In genomic region chr8:81806797-81807196, GRCm38 (mm10) we compare ENCODE assay signal across 8 mouse cellular contexts.
A peak's percentile ranks its signal among the peaks of the same experiment; 100 is the strongest.
DNase-seq lines count a peak whose midpoint lies in the region; ATAC-seq and TF ChIP-seq lines count a peak whose summit lies in the region.

No protein-coding gene starts in this region.

- in situ Hi-C loops in Patski (cut with MboI; ENCODE audit: low pct_unique_long_range_greater_than_20kb), result no loop called here

- ATAC-seq in Patski, result peak; percentile 87
- ATAC-seq in frontal cortex, adult (ENCODE audit: low TSS enrichment), result peak; percentile 92
- peak; percentile 81 for ATAC-seq in lung, embryonic 16.5 days (ENCODE audit: low read depth)

- H3K9ac ChIP-seq in lung, embryonic 16.5 days (ENCODE audit: low read length), result no peak overlapping the region

- no peaks in the 10 kb centered on the region for H3K36me3 ChIP-seq in hindbrain, embryonic 10.5 days
- no peaks in the 10 kb centered on the region for H3K36me3 ChIP-seq in lung, embryonic 16.5 days (ENCODE audit: control insufficient read depth, insufficient read depth, low read length)

- H3K4me2 ChIP-seq in lung, embryonic 16.5 days (ENCODE audit: low read depth, low read length), result no peak overlapping the region

- H3K27me3 ChIP-seq in Patski, result no peaks in the 10 kb centered on the region
- peaks cover 7% of the 10 kb centered on the region; the same call in 1 of the 2 replicates for H3K27me3 ChIP-seq in hindbrain, embryonic 10.5 days (ENCODE audit: insufficient read depth, poor library complexity, severe bottlenecking)
- H3K27me3 ChIP-seq in lung, embryonic 16.5 days (ENCODE audit: control insufficient read depth, insufficient read depth, low read depth, low read length), result no peaks in the 10 kb centered on the region

- no peak for DNase-seq in Patski (ENCODE audit: low read depth, low spot score)
- peak; percentile 69 to 70 for DNase-seq in cerebellum, adult 18-20 months
- DNase-seq in hindbrain, embryonic 10.5 days (ENCODE audit: low spot score), result peak; percentile 62
- DNase-seq in layer of hippocampus, adult 9-10 months (ENCODE audit: low spot score), result peak; percentile 42
- peak; percentile 14 for DNase-seq in ovary, postnatal 10 days (ENCODE audit: low spot score)
- peak; percentile 77 for DNase-seq in thymus, postnatal 14 days

- CTCF ChIA-PET in Patski (lab: Charles Lee), result interaction anchor here (1.4 to 1.8 kb wide), 4 partner anchors 9 to 458 kb away, joined by 3 to 4 read pairs (median 4); no protein-coding TSS in a partner anchor

- peaks cover 4% of the 10 kb centered on the region; the same call in 1 of the 2 replicates for H3K4me1 ChIP-seq in hindbrain, embryonic 10.5 days (replicated peaks)
- H3K4me1 ChIP-seq in lung, embryonic 16.5 days (replicated peaks; ENCODE audit: control insufficient read depth, insufficient read depth, low read length), result no peaks in the 10 kb centered on the region

- H3K9me3 ChIP-seq in hindbrain, embryonic 10.5 days, result no peaks in the 10 kb centered on the region
- H3K9me3 ChIP-seq in lung, embryonic 16.5 days (ENCODE audit: control insufficient read depth, low read length), result no peaks in the 10 kb centered on the region

- H3K27ac ChIP-seq in hindbrain, embryonic 10.5 days, result no peak overlapping the region
- no peak overlapping the region for H3K27ac ChIP-seq in lung, embryonic 16.5 days (ENCODE audit: low read length)

- POLR2A ChIA-PET in Patski (lab: Charles Lee), result no interaction called here

- TF ChIP-seq CTCF in Patski (IDR thresholded peaks at IDR 0.05), result peak; percentile 81

- no peak overlapping the region for H3K4me3 ChIP-seq in hindbrain, embryonic 10.5 days
- H3K4me3 ChIP-seq in lung, embryonic 16.5 days (ENCODE audit: low read length), result no peak overlapping the region
